Mouse (Mus musculus): Measurements from ENCODE around the gene Tnfaip6. TPM values are rescaled to one million over a fixed set of nuclear protein-coding genes. Genes with fewer than 3 reads are reported as not detected.

Gene Tnfaip6
- total RNA-seq, 1 experiment from 2014 or later = not detected

GRCm38 (mm10) chr2:52053502-52053901 is 15.7 kb downstream of the Tnfaip6 start:
- no peak for DNase-seq

GRCm38 (mm10) chr2:52055616-52056015 is 17.8 kb downstream of the Tnfaip6 start:
- peak; percentile 33 for DNase-seq

- no peak for DNase-seq
Measured at GRCm38 (mm10) chr2:52057099-52057498, 19.3 kb downstream of the Tnfaip6 start.

GRCm38 (mm10) chr2:52057681-52058080 is 19.9 kb downstream of the Tnfaip6 start:
- DNase-seq = no peak

GRCm38 (mm10) chr2:52068641-52069040 is 30.8 kb downstream of the Tnfaip6 start:
- DNase-seq = no peak

GRCm38 (mm10) chr2:52070816-52071215 is 33.0 kb downstream of the Tnfaip6 start:
- DNase-seq = no peak

GRCm38 (mm10) chr2:52071241-52071991 is 33.6 kb downstream of the Tnfaip6 start:
- DNase-seq = no peak

- DNase-seq = no peak
Measured at GRCm38 (mm10) chr2:52072065-52072490, 34.3 kb downstream of the Tnfaip6 start.

- peak; percentile 94 for DNase-seq
Measured at GRCm38 (mm10) chr2:52072491-52073140, 34.8 kb downstream of the Tnfaip6 start, which contains the start of gene Rif1. Gene Rif1, plus strand, starts transcription at chr2:52072832.

- peak; percentile 53 for DNase-seq
Measured at GRCm38 (mm10) chr2:52073141-52073904, 35.5 kb downstream of the Tnfaip6 start.

GRCm38 (mm10) chr2:52078666-52079065 is 40.9 kb downstream of the Tnfaip6 start:
- DNase-seq = no peak

GRCm38 (mm10) chr2:52084013-52084412 is 46.2 kb downstream of the Tnfaip6 start:
- DNase-seq = no peak

GRCm38 (mm10) chr2:52084571-52084970 is 46.8 kb downstream of the Tnfaip6 start:
- DNase-seq = no peak

Other genes with a start within 250 kb of the Tnfaip6 start
- gene Rbm43, start 102.8 kb upstream of the Tnfaip6 start, total RNA-seq (2021) = 16.8 and 18.0 TPM in 2 replicates
- 8.8 and 15.1 TPM in 2 replicates for gene Nmi, start 64.5 kb upstream of the Tnfaip6 start, total RNA-seq (2021)
- gene Rif1, start 34.8 kb downstream of the Tnfaip6 start, total RNA-seq (2021) = 35.7 and 48.0 TPM in 2 replicates